8 mouse cellular contexts compared by ENCODE assay signal in genomic region chr6:86364442-86365141, GRCm38 (mm10). TPM values are rescaled to one million over a fixed set of nuclear protein-coding genes. Genes with fewer than 3 reads are reported as not detected.
DNase-seq lines count a peak whose midpoint lies in the region; ATAC-seq and TF ChIP-seq lines count a peak whose summit lies in the region.

No protein-coding gene starts in this region.

- ATAC-seq in embryonic facial prominence, embryonic 15.5 days (ENCODE audit: insufficient number of reproducible peaks, low FRiP score, low TSS enrichment, low read depth) = no peak
- peak; percentile 16; the same call in 1 of the 2 replicates for ATAC-seq in kidney, embryonic 14.5 days (ENCODE audit: low FRiP score, low TSS enrichment)
- peak; percentile 45; the same call in 1 of the 2 replicates for ATAC-seq in limb, embryonic 15.5 days (ENCODE audit: insufficient number of reproducible peaks, low FRiP score, low TSS enrichment, low read depth)
- peak; percentile 55 for ATAC-seq in midbrain, postnatal 0 days (ENCODE audit: low FRiP score)

- peaks cover 7% of the 10 kb centered on the region; the same call in 1 of the 2 replicates for H3K36me3 ChIP-seq in embryonic facial prominence, embryonic 15.5 days
- H3K36me3 ChIP-seq in heart, embryonic 10.5 days = peaks cover 19% of the 10 kb centered on the region
- H3K36me3 ChIP-seq in kidney, embryonic 14.5 days (ENCODE audit: control insufficient read depth, insufficient read depth, low read length) = peaks cover 18% of the 10 kb centered on the region; the same call in 1 of the 2 replicates
- peaks cover 15% of the 10 kb centered on the region for H3K36me3 ChIP-seq in limb, embryonic 15.5 days
- peaks cover 7% of the 10 kb centered on the region for H3K36me3 ChIP-seq in midbrain, postnatal 0 days (ENCODE audit: insufficient read depth, low read length)

- TF ChIP-seq POLR2A in bone marrow macrophage, adult 2 months (IDR thresholded peaks at IDR 0.05; ENCODE audit: borderline replicate concordance, low read depth, low read length) = no peak

- peak; percentile 26; the same call in 1 of the 2 replicates for TF ChIP-seq CTCF in bone marrow macrophage, adult 2 months (IDR thresholded peaks at IDR 0.05; ENCODE audit: low read depth, low read length)
- peak; percentile 98 for TF ChIP-seq CTCF in midbrain, postnatal 0 days (IDR thresholded peaks at IDR 0.05)

- WGBS in embryonic facial prominence, embryonic 15.5 days = under 1% methylated on average over 17 of the region's 17 CpGs
- 2% methylated on average over 17 of the region's 17 CpGs for WGBS in heart, embryonic 10.5 days
- 3% methylated on average over 17 of the region's 17 CpGs for WGBS in kidney, embryonic 14.5 days
- 2% methylated on average over 17 of the region's 17 CpGs for WGBS in limb, embryonic 15.5 days
- 1% methylated on average over 17 of the region's 17 CpGs for WGBS in midbrain, postnatal 0 days

- DNase-seq in 416B (ENCODE audit: low read depth) = peak; percentile 85
- peak; percentile 91 for DNase-seq in heart, embryonic 10.5 days (ENCODE audit: low spot score)
- peak; percentile 92 for DNase-seq in midbrain, postnatal 0 days (ENCODE audit: low spot score)
- peak; percentile 54 to 75 for DNase-seq in spleen, postnatal 14 days (ENCODE audit: low spot score in 2 of 2)

- H3K9me3 ChIP-seq in embryonic facial prominence, embryonic 15.5 days (replicated peaks) = no peaks in the 10 kb centered on the region
- no peaks in the 10 kb centered on the region for H3K9me3 ChIP-seq in heart, embryonic 10.5 days
- no peaks in the 10 kb centered on the region for H3K9me3 ChIP-seq in kidney, embryonic 14.5 days (ENCODE audit: control insufficient read depth, low read length)
- H3K9me3 ChIP-seq in limb, embryonic 15.5 days = no peaks in the 10 kb centered on the region
- no peaks in the 10 kb centered on the region for H3K9me3 ChIP-seq in midbrain, postnatal 0 days (ENCODE audit: low read length)

- no peak overlapping the region for H3K27ac ChIP-seq in bone marrow macrophage, adult 2 months (ENCODE audit: insufficient read depth, low read depth, low read length)
- H3K27ac ChIP-seq in embryonic facial prominence, embryonic 15.5 days (replicated peaks) = peak overlapping the region; percentile 39; the same call in 1 of the 2 replicates
- H3K27ac ChIP-seq in heart, embryonic 10.5 days = peak overlapping the region; percentile 92
- no peak overlapping the region for H3K27ac ChIP-seq in kidney, embryonic 14.5 days (ENCODE audit: low read depth, low read length)
- 0 out of 2 replicates have a peak overlapping the region, but pooled peaks have one; percentile 33 for H3K27ac ChIP-seq in limb, embryonic 15.5 days
- peak overlapping the region; percentile 86 for H3K27ac ChIP-seq in midbrain, postnatal 0 days (ENCODE audit: low read depth, low read length)

- no peaks in the 10 kb centered on the region for H3K27me3 ChIP-seq in embryonic facial prominence, embryonic 15.5 days
- no peaks in the 10 kb centered on the region for H3K27me3 ChIP-seq in heart, embryonic 10.5 days (ENCODE audit: insufficient read depth, poor library complexity, severe bottlenecking)
- no peaks in the 10 kb centered on the region for H3K27me3 ChIP-seq in kidney, embryonic 14.5 days (ENCODE audit: control insufficient read depth, insufficient read depth, low read length)
- no peaks in the 10 kb centered on the region for H3K27me3 ChIP-seq in limb, embryonic 15.5 days
- H3K27me3 ChIP-seq in midbrain, postnatal 0 days (ENCODE audit: insufficient read depth, low read length) = no peaks in the 10 kb centered on the region

- peak overlapping the region; percentile 67 for H3K4me3 ChIP-seq in bone marrow macrophage, adult 2 months (ENCODE audit: insufficient read depth, low read length)
- peak overlapping the region; percentile 74 for H3K4me3 ChIP-seq in embryonic facial prominence, embryonic 15.5 days (replicated peaks)
- peak overlapping the region; percentile 80 for H3K4me3 ChIP-seq in heart, embryonic 10.5 days
- H3K4me3 ChIP-seq in kidney, embryonic 14.5 days (ENCODE audit: low read length) = peak overlapping the region; percentile 68
- H3K4me3 ChIP-seq in limb, embryonic 15.5 days = peak overlapping the region; percentile 76
- peak overlapping the region; percentile 58 for H3K4me3 ChIP-seq in midbrain, postnatal 0 days (ENCODE audit: low read depth, low read length)

- peak overlapping the region; percentile 91 for H3K4me2 ChIP-seq in embryonic facial prominence, embryonic 15.5 days (replicated peaks)
- H3K4me2 ChIP-seq in kidney, embryonic 14.5 days (replicated peaks; ENCODE audit: low read depth, low read length) = peak overlapping the region; percentile 88
- H3K4me2 ChIP-seq in limb, embryonic 15.5 days = peak overlapping the region; percentile 94
- H3K4me2 ChIP-seq in midbrain, postnatal 0 days (ENCODE audit: low read depth, low read length, poor library complexity, severe bottlenecking) = peak overlapping the region; percentile 87

- peaks cover 5% of the 10 kb centered on the region for H3K4me1 ChIP-seq in bone marrow macrophage, adult 2 months (ENCODE audit: control insufficient read depth, insufficient read depth, low read length)
- H3K4me1 ChIP-seq in embryonic facial prominence, embryonic 15.5 days = peaks cover 7% of the 10 kb centered on the region
- peaks cover 10% of the 10 kb centered on the region for H3K4me1 ChIP-seq in heart, embryonic 10.5 days
- peaks cover 9% of the 10 kb centered on the region for H3K4me1 ChIP-seq in kidney, embryonic 14.5 days (ENCODE audit: control insufficient read depth, insufficient read depth, low read length)
- H3K4me1 ChIP-seq in limb, embryonic 15.5 days = peaks cover 16% of the 10 kb centered on the region
- peaks cover 2% of the 10 kb centered on the region; the same call in 1 of the 2 replicates for H3K4me1 ChIP-seq in midbrain, postnatal 0 days (ENCODE audit: insufficient read depth, low read length)

- peak overlapping the region; percentile 31; the same call in 1 of the 2 replicates for H3K9ac ChIP-seq in embryonic facial prominence, embryonic 15.5 days
- H3K9ac ChIP-seq in kidney, embryonic 14.5 days (ENCODE audit: low read depth, low read length) = peak overlapping the region; percentile 58
- peak overlapping the region; percentile 36 for H3K9ac ChIP-seq in limb, embryonic 15.5 days
- H3K9ac ChIP-seq in midbrain, postnatal 0 days (replicated peaks; ENCODE audit: low read length, poor library complexity, severe bottlenecking) = peak overlapping the region; percentile 79

RNA-seq across cellular contexts. Expression of gene Fam136a, which starts 0.9 kb away (rescaled TPM):
- 11.0 and 13.2 TPM in 2 replicates for polyA plus RNA-seq in bone marrow macrophage, adult 2 months (2012; ENCODE audit: insufficient read depth, insufficient read length, missing spikeins)
- 99.5 and 104 TPM in 2 replicates for polyA plus RNA-seq in embryonic facial prominence, embryonic 15.5 days (2015; fragmentation: Nextera tagmentation; extraction: Ambion mirVana)
- 148 and 182 TPM in 2 replicates for polyA plus RNA-seq in heart, embryonic 10.5 days (2016; fragmentation: Nextera tagmentation; extraction: Ambion mirVana)
- polyA plus RNA-seq in kidney, embryonic 14.5 days (2014; fragmentation: Nextera tagmentation; extraction: Ambion mirVana) = 154 and 156 TPM in 2 replicates
- polyA plus RNA-seq in limb, embryonic 15.5 days (2015; fragmentation: Nextera tagmentation; extraction: Ambion mirVana) = 110 and 122 TPM in 2 replicates
- 50.4 and 54.2 TPM in 2 replicates for total RNA-seq in midbrain, postnatal 0 days (2014; rRNA removed)
- polyA plus RNA-seq in midbrain, postnatal 0 days (2015; fragmentation: Nextera tagmentation; extraction: Ambion mirVana) = 62.0 and 69.6 TPM in 2 replicates

RNA-seq across cellular contexts. Expression of gene Snrpg, which starts 6.5 kb away (rescaled TPM):
- 122 and 159 TPM in 2 replicates for polyA plus RNA-seq in bone marrow macrophage, adult 2 months (2012; ENCODE audit: insufficient read depth, insufficient read length, missing spikeins)
- 489 and 522 TPM in 2 replicates for polyA plus RNA-seq in embryonic facial prominence, embryonic 15.5 days (2015; fragmentation: Nextera tagmentation; extraction: Ambion mirVana)
- 410 and 487 TPM in 2 replicates for polyA plus RNA-seq in heart, embryonic 10.5 days (2016; fragmentation: Nextera tagmentation; extraction: Ambion mirVana)
- 814 and 1,116 TPM in 2 replicates for polyA plus RNA-seq in kidney, embryonic 14.5 days (2014; fragmentation: Nextera tagmentation; extraction: Ambion mirVana)
- polyA plus RNA-seq in limb, embryonic 15.5 days (2015; fragmentation: Nextera tagmentation; extraction: Ambion mirVana) = 385 and 490 TPM in 2 replicates
- 60.1 and 93.3 TPM in 2 replicates for total RNA-seq in midbrain, postnatal 0 days (2014; rRNA removed)
- polyA plus RNA-seq in midbrain, postnatal 0 days (2015; fragmentation: Nextera tagmentation; extraction: Ambion mirVana) = 243 and 244 TPM in 2 replicates

RNA-seq across cellular contexts. Expression of gene Pcyox1, which starts 32.4 kb away (rescaled TPM):
- polyA plus RNA-seq in bone marrow macrophage, adult 2 months (2012; ENCODE audit: insufficient read depth, insufficient read length, missing spikeins) = 98.9 and 99.9 TPM in 2 replicates
- polyA plus RNA-seq in embryonic facial prominence, embryonic 15.5 days (2015; fragmentation: Nextera tagmentation; extraction: Ambion mirVana) = 96.3 and 102 TPM in 2 replicates
- 55.4 and 57.8 TPM in 2 replicates for polyA plus RNA-seq in heart, embryonic 10.5 days (2016; fragmentation: Nextera tagmentation; extraction: Ambion mirVana)
- 40.9 and 96.4 TPM in 2 replicates for polyA plus RNA-seq in kidney, embryonic 14.5 days (2014; fragmentation: Nextera tagmentation; extraction: Ambion mirVana)
- 118 and 121 TPM in 2 replicates for polyA plus RNA-seq in limb, embryonic 15.5 days (2015; fragmentation: Nextera tagmentation; extraction: Ambion mirVana)
- total RNA-seq in midbrain, postnatal 0 days (2014; rRNA removed) = 95.4 and 97.8 TPM in 2 replicates
- polyA plus RNA-seq in midbrain, postnatal 0 days (2015; fragmentation: Nextera tagmentation; extraction: Ambion mirVana) = 102 and 108 TPM in 2 replicates

RNA-seq across cellular contexts. Expression of gene Tia1, which starts 39.4 kb away (rescaled TPM):
- 49.7 and 67.7 TPM in 2 replicates for polyA plus RNA-seq in bone marrow macrophage, adult 2 months (2012; ENCODE audit: insufficient read depth, insufficient read length, missing spikeins)
- 170 and 185 TPM in 2 replicates for polyA plus RNA-seq in embryonic facial prominence, embryonic 15.5 days (2015; fragmentation: Nextera tagmentation; extraction: Ambion mirVana)
- 144 and 177 TPM in 2 replicates for polyA plus RNA-seq in heart, embryonic 10.5 days (2016; fragmentation: Nextera tagmentation; extraction: Ambion mirVana)
- polyA plus RNA-seq in kidney, embryonic 14.5 days (2014; fragmentation: Nextera tagmentation; extraction: Ambion mirVana) = 187 and 236 TPM in 2 replicates
- polyA plus RNA-seq in limb, embryonic 15.5 days (2015; fragmentation: Nextera tagmentation; extraction: Ambion mirVana) = 162 and 165 TPM in 2 replicates
- 137 and 210 TPM in 2 replicates for total RNA-seq in midbrain, postnatal 0 days (2014; rRNA removed)
- 195 and 212 TPM in 2 replicates for polyA plus RNA-seq in midbrain, postnatal 0 days (2015; fragmentation: Nextera tagmentation; extraction: Ambion mirVana)

Comparison
In these comparisons a context has a peak if more than half of its experiments do, and no peak if none do; other contexts are left out.
1. H3K27ac ChIP-seq: peak in embryonic facial prominence, embryonic 15.5 days (single experiment), heart, embryonic 10.5 days (single experiment), limb, embryonic 15.5 days (single experiment) and midbrain, postnatal 0 days (single experiment); none in bone marrow macrophage, adult 2 months (single experiment) and kidney, embryonic 14.5 days (single experiment).
2. Peak in every context shown above with its lines, with median percentiles within 50 percentile points of each other: DNase-seq, H3K4me3 ChIP-seq, H3K4me2 ChIP-seq and H3K9ac ChIP-seq.